Mouse (Mus musculus) kidney, embryonic 14.5 days (tissue): ENCODE data around the gene Cxxc4. TPM values are rescaled to one million over a fixed set of nuclear protein-coding genes. Genes with fewer than 3 reads are reported as not detected.

Experiments used
- ATAC-seq: fragments of 200-750 bp; cut with Nextera tagmentation; 2 replicates; pipeline ENCODE4 v1.8.0; 2017; ENCODE audit warnings: moderate number of reproducible peaks, mild to moderate bottlenecking, moderate TSS enrichment, moderate library complexity; ENCODE audit not compliant: low FRiP score, low TSS enrichment
- H3K27ac ChIP-seq: fragments of 300-500 bp; sonication (generic); 2 replicates; pipeline ENCODE4 v1.5.1; 2014; ENCODE audit warnings: low read depth, mild to moderate bottlenecking, low read length, moderate library complexity, mixed read lengths
- H3K27me3 ChIP-seq: fragments of 300-500 bp; sonication (generic); 2 replicates; pipeline ENCODE4 v1.6.1; 2014; ENCODE audit warnings: mild to moderate bottlenecking, low read length; ENCODE audit not compliant: control insufficient read depth, insufficient read depth
- H3K36me3 ChIP-seq: fragments of 300-500 bp; sonication (generic); 2 replicates; pipeline ENCODE4 v1.6.1; 2014; ENCODE audit warnings: low read length, mixed read lengths; ENCODE audit not compliant: control insufficient read depth, insufficient read depth
- H3K4me1 ChIP-seq: fragments of 300-500 bp; sonication (generic); 2 replicates; pipeline ENCODE4 v1.6.1; 2014; ENCODE audit warnings: low read length, mixed read lengths; ENCODE audit not compliant: control insufficient read depth, insufficient read depth
- H3K4me2 ChIP-seq: fragments of 300-500 bp; sonication (generic); replicated peaks from 2 replicates; pipeline ENCODE4 v1.6.1; 2014; ENCODE audit warnings: low read depth, mild to moderate bottlenecking, low read length
- H3K4me3 ChIP-seq: fragments of 300-500 bp; sonication (generic); 2 replicates; pipeline ENCODE4 v1.5.1; 2014; ENCODE audit warnings: mild to moderate bottlenecking, low read length
- H3K9ac ChIP-seq: fragments of 300-500 bp; sonication (generic); 2 replicates; pipeline ENCODE4 v1.6.1; 2014; ENCODE audit warnings: low read depth, mild to moderate bottlenecking, low read length, moderate library complexity
- H3K9me3 ChIP-seq: fragments of 300-500 bp; sonication (generic); 2 replicates; pipeline ENCODE4 v1.6.1; 2016; ENCODE audit warnings: low read length; ENCODE audit not compliant: control insufficient read depth
- WGBS: fragments of 180-500 bp; shearing (Covaris S2); extraction: QIAGEN DNeasy Blood & Tissue Kit; methylation state at CpG from one replicate; pipeline ENCODE4 v1.1.7; 2014; 5-methylcytosine and 5-hydroxymethylcytosine counted together
- polyA plus RNA-seq: library from polyadenylated mRNA; unstranded; fragments of >200 nt; fragmentation: Nextera tagmentation; extraction: Ambion mirVana; gene quantifications from 2 replicates; pipeline ENCODE4 v1.2.1, GENCODE M21; 2014

Gene Cxxc4
- polyA plus RNA-seq, 1 experiment from 2014 or later = 9.0 TPM

DNA sequence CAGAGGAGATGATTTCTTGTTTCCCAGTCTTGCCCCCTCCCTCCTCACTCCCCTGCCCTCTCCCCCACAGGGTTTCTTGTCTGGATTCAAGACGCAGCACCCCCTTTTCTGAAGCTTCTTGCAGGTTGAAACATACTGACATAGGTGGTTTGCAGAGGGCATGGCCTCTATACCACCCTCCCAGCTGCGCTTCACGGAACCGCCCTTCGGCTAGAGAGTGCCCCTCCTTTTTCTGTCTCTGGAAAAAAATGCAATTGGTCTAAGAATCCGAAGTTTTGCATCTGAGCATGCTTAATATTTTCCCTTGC is 4.4 kb downstream of the Cxxc4 start:
- Histone ChIP-seq H3K9ac (peak overlapping the region; percentile 78; the same call in 1 of the 2 replicates), H3K4me1 (0 out of 2 replicates have a peak, but pooled peaks cover 7% of the 10 kb centered on the region), H3K4me3 (peak overlapping the region; percentile 71), H3K27me3 (no peaks in the 10 kb centered on the region), H3K4me2 (peak overlapping the region; percentile 93), H3K36me3 (no peaks in the 10 kb centered on the region), H3K9me3 (no peaks in the 10 kb centered on the region), H3K27ac (peak overlapping the region; percentile 96; the same call in 1 of the 2 replicates)
- ATAC-seq = peak; percentile 5; the same call in 1 of the 2 replicates
- WGBS = 7% methylated on average over 6 of the region's 6 CpGs

DNA sequence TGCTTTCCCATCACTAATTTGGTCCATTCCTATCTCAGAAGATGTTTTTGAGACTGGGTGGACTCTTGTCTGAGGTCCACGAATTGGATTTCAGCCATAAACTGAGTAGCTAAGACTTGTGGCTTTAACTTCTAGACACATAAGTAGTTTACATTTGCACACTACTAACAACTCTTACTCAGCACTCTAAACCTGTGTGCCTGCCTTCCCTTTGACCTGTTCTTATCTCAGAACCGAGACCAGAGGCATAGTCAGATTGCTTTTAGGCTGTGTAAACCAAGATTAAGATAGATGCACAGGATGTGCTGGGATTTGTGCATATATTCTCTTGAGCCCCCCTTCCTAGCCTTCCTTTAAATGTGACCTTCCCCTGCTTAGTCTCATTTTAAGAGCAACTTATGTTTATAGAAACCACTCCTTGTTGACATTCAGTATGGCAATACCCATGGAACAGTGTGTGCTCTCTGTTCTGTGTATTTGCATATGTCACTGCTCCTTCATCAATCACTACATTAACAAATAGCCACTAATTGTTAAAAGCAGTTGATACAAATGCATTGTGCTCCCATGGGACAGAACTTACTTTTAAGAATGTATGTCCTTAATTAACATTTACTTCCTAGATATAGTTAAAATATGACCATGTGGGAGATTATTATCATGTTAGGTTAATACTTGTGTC is 7.0 kb downstream of the Cxxc4 start:
- Histone ChIP-seq H3K9ac (no peak overlapping the region), H3K27ac (no peak overlapping the region), H3K36me3 (no peaks in the 10 kb centered on the region), H3K9me3 (no peaks in the 10 kb centered on the region), H3K4me3 (no peak overlapping the region), H3K27me3 (no peaks in the 10 kb centered on the region), H3K4me1 (0 out of 2 replicates have a peak, but pooled peaks cover 7% of the 10 kb centered on the region), H3K4me2 (no peak overlapping the region)
- WGBS = 49% methylated on average over 2 of the region's 2 CpGs
- ATAC-seq = no peak

DNA sequence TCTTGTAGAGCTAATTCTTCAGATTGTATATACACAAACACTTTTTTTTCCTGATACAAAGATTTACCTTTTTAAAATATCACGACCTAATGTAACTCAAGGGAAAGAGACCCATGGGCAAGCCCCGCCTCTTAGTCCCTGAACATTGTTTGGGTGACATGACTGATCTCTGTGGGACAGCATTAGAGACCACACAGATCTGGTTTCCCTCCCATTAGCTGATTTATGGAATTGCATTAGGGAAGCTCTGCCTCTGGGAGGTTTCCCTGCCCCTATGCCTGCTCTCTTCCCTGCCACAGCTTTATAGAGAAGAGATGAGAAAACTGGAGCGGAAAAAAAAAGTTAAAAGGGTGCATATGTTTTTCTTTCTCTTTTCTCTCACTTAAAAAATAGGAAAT is 7.6 kb downstream of the Cxxc4 start:
- ATAC-seq = peak; percentile 51; the same call in 1 of the 2 replicates

DNA sequence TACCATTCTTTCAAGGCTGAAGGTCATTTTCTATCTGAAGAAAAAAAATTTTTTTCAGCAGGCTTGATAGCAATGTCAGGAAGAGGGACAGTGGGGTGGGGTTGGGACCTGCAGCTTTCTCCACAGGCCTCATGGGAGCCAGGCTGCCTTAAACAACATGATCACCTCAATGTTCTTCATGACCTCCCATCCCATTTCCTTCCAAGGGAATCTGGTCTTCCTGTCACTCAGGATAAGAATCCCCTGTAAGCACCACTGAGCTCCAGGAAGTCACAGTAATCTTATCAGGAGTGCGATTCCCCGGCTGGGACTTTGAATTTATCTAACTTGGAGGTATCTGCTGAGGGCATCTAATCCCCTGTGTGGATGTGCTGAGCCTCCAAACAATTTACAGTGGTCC is 17.9 kb downstream of the Cxxc4 start:
- ATAC-seq = no peak
- no peak overlapping the region for H3K4me2 ChIP-seq

More for the DNA sequence above, 7.6 kb downstream of the Cxxc4 start:
- no peaks in the 10 kb centered on the region for H3K27me3 ChIP-seq
- 21% methylated on average over 3 of the region's 3 CpGs for WGBS
- no peak overlapping the region for H3K4me2 ChIP-seq
- H3K4me1 ChIP-seq = 0 out of 2 replicates have a peak, but pooled peaks cover 3% of the 10 kb centered on the region
- no peaks in the 10 kb centered on the region for H3K36me3 ChIP-seq
- H3K9me3 ChIP-seq = no peaks in the 10 kb centered on the region
- no peak overlapping the region for H3K9ac ChIP-seq
- no peak overlapping the region for H3K27ac ChIP-seq
- H3K4me3 ChIP-seq = no peak overlapping the region

DNA sequence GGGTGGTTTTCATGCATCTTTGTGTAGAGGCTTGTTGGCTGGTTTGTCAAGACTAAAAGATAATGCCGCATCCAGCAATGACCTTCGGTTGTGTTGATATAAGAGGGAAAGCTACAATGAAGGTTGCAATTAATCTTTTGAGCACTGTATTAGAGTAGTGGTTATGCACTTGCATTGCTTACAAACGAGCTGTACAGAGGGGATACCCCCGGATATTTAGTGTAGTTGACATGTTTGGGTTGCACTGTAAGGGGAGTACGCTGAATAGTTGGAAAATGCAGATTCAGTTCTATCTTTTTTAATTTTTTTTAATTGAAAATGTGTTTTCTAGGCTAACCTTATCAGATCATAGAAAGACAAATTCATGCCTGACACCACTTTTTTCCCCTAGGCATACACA is 22.4 kb downstream of the Cxxc4 start:
- H3K9ac ChIP-seq = no peak overlapping the region
- H3K9me3 ChIP-seq = no peaks in the 10 kb centered on the region
- no peaks in the 10 kb centered on the region for H3K27me3 ChIP-seq
- WGBS = 81% methylated on average over 5 of the region's 5 CpGs
- no peak overlapping the region for H3K4me3 ChIP-seq
- H3K4me1 ChIP-seq = no peaks in the 10 kb centered on the region
- H3K4me2 ChIP-seq = no peak overlapping the region
- no peaks in the 10 kb centered on the region for H3K36me3 ChIP-seq
- no peak overlapping the region for H3K27ac ChIP-seq
- no peak for ATAC-seq

More for the DNA sequence above, 17.9 kb downstream of the Cxxc4 start:
- WGBS = 68% methylated on average over 2 of the region's 2 CpGs
- Histone ChIP-seq H3K9ac (no peak overlapping the region), H3K4me1 (no peaks in the 10 kb centered on the region), H3K27ac (no peak overlapping the region), H3K27me3 (no peaks in the 10 kb centered on the region), H3K9me3 (no peaks in the 10 kb centered on the region), H3K36me3 (no peaks in the 10 kb centered on the region), H3K4me3 (no peak overlapping the region)

DNA sequence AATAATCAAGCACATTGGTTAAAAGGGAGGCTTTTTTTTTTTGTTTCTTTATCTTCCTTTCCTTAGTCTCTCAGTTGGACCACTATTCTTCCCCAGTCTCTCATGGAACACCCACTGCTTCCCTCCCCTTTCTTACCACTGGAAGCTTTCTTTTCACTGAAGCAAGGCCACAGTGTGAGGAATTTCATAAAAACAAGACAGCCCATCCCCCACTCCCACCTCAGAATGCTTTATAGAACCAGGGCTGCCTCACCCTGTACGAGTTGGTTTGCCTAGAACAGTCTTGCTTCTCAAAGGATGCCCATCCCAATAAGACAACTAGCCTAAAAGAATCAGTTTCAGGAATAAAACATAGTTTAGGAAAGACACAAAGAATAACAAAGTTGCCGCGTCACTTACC is 23.0 kb downstream of the Cxxc4 start:
- no peak overlapping the region for H3K4me2 ChIP-seq
- H3K4me3 ChIP-seq = no peak overlapping the region
- no peak overlapping the region for H3K27ac ChIP-seq
- no peak for ATAC-seq
- no peak overlapping the region for H3K9ac ChIP-seq
- WGBS = 58% methylated on average over 3 of the region's 3 CpGs
- no peaks in the 10 kb centered on the region for H3K36me3 ChIP-seq
- no peaks in the 10 kb centered on the region for H3K9me3 ChIP-seq
- no peaks in the 10 kb centered on the region for H3K27me3 ChIP-seq
- no peaks in the 10 kb centered on the region for H3K4me1 ChIP-seq

DNA sequence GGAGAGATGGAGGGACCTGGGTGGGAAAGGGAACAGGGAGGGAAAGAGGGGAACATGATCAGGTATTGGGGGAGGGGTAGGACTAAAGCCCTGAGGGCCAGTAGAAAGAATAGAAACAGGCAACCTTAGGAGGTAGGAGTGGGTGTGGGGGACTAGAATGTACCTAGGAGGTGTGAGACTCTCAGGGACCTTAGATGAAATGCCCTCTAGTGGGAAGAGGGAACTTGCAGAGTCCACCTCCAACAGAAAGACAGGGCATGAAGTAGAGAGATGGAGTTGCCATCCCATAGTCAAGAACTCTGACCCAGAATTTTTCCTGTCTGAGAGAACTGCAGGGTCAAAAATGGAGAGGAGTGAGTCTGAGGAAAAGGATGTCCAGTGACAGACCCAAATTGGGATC is 43.4 kb downstream of the Cxxc4 start:
- Histone ChIP-seq H3K4me1 (no peaks in the 10 kb centered on the region), H3K27me3 (no peaks in the 10 kb centered on the region), H3K9me3 (no peaks in the 10 kb centered on the region), H3K4me3 (no peak overlapping the region), H3K27ac (no peak overlapping the region), H3K9ac (no peak overlapping the region), H3K36me3 (no peaks in the 10 kb centered on the region), H3K4me2 (no peak overlapping the region)
- ATAC-seq = no peak

DNA sequence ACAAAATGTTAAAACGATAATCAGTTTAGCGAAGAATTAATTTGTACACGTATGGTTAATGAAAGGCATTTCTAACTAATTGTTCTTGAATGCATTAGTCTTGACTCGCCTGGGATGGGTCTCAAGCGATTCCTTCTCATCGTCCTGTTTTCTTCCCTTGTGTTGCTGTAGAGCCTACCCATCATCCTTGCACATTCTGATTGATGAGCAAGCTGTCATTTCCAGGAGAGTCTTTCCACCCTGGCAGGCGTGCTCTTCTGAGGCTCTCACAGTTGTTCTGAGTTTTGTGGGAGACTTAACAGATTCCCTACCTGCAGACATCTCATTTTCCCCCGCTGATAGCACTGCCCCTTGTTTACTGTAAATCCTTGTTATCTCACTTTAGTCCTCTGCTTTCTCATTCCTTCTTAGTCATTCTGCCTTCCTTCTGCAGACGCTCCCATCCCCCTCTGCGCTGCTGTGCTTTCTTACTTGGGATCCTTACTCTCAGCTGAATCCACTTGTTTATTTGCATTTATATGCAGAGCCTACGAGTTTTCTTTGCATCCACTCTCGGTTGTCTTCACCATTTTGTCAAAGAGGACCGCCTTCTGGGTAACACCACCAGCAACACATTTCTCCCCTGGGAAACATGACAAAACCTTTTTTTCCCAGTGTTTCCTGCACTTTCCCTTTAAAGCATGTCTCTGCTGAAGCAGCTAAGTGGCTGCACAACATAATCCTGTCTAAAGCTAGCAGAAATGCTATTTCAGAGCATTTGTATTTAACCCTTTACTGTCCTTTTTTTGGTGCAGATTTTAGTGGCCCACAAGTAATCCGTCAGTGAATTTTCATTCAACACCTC is 45.5 kb downstream of the Cxxc4 start:
- H3K9ac ChIP-seq = no peak overlapping the region
- H3K9me3 ChIP-seq = no peaks in the 10 kb centered on the region
- no peaks in the 10 kb centered on the region for H3K36me3 ChIP-seq
- H3K4me2 ChIP-seq = 0 out of 2 replicates have a peak overlapping the region, but pooled peaks have one; percentile 11
- no peak overlapping the region for H3K27ac ChIP-seq
- ATAC-seq = no peak
- no peaks in the 10 kb centered on the region for H3K4me1 ChIP-seq
- no peaks in the 10 kb centered on the region for H3K27me3 ChIP-seq
- 38% methylated on average over 14 of the region's 14 CpGs for WGBS
- no peak overlapping the region for H3K4me3 ChIP-seq

DNA sequence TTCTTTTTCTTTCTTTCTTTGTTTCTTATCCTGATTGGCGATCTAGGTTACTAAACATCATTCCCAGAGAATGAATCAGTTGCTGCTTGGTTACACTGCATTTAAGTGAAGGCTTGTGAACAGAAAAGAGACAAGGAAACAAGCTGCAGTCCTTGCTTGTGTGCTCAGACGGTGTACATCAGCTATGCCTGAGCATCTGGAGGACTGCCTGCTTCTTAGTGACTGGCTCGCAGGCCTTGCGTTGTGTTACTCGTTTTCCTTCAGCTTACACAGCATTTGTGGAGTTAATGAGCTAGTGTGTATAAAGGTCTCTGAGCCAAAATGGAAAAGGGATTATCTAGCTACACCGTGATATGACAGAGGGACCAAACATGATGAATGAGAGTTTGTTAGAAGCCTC is 58.9 kb downstream of the Cxxc4 start:
- no peaks in the 10 kb centered on the region for H3K9me3 ChIP-seq
- no peak overlapping the region for H3K4me2 ChIP-seq
- H3K27ac ChIP-seq = no peak overlapping the region
- H3K4me3 ChIP-seq = no peak overlapping the region
- no peaks in the 10 kb centered on the region for H3K36me3 ChIP-seq
- no peaks in the 10 kb centered on the region for H3K27me3 ChIP-seq
- WGBS = 81% methylated on average over 6 of the region's 6 CpGs
- H3K4me1 ChIP-seq = no peaks in the 10 kb centered on the region
- ATAC-seq = no peak
- H3K9ac ChIP-seq = no peak overlapping the region
